Mouse (Mus musculus) left cerebral cortex, adult 6 months (tissue): Measurements from ENCODE around the gene Olfr805. TPM values are rescaled to one million over a fixed set of nuclear protein-coding genes. Genes with fewer than 3 reads are reported as not detected.

Experiments
- long read RNA-seq, 2 experiments: library from polyadenylated mRNA; unstranded; transcript quantifications; one replicate each; pipeline ENCODE4 v2.0.0; 2019 to 2020
- polyA plus RNA-seq: library from polyadenylated mRNA; unstranded; fragments of <200 nt; fragmentation: Nextera tagmentation; gene quantifications from 2 replicates; pipeline ENCODE4 v1.2.3, GENCODE M21; 2021

Gene Olfr805
- not detected in 2 replicates for polyA plus RNA-seq
- long read RNA-seq, experiment 1, result 0 reads
- long read RNA-seq, experiment 2, result 0 reads

DNA sequence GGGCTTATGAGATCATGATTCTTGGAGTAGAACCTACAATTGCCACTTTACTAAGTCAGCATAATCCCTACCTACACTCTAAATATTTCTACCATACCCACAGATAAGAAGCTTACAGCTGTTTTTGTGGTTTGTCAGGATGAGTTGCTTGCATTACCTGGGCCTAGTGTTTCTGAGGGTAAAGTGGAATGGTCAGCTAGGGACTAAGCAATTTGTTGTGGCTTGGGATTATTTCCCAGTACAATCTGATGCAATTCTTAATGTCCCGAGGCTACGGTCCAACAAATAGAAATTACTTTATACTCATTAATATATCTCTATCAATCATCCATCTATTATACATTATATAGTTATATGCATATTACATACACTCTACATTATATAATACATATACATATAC is at the start of gene Olfr805:
TSS of gene Olfr805 (minus strand) at position 101 of the 400 bp plus-strand sequence.

DNA sequence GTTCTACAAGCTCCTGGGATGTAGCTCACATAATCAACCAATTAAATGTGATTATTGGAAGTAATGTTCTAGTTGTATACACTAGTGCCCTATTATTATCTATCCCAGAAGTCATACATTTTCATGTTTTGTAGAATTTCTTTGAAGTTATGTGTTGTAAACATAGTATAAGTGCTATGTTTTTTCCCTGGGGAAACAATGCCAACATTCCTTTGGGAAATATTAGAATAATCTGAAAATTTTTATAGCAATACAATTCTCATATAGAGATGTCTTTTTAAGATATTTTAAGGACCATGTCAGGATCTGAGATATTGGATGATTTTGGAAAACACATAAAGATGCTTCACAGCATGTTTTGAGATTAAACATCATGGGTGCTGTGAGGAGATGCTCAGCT is 45.2 kb upstream of the Olfr805 start, which contains the start of gene Olfr809:
TSS of gene Olfr809 (plus strand) at position 301 of the 400 bp plus-strand sequence.

DNA sequence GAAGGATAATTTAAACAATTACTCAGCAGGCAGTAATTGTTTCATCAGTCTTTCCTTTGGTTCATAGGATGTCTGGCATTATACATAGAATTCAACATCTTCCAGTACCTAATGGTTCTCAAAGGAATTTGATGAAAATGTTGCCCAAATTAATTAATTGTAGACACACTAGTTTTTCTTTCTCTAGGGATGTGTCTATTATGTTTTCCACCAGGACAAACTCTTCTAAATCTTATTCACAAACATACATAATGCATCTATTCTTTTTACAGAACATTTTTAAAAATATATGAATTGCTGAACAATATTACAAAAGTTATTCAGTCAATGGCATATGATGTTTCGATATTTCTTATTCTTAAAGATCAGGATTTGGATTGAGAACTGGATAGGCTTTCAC is 36.0 kb upstream of the Olfr805 start, which contains the start of gene Olfr808:
TSS of gene Olfr808 (plus strand) at position 301 of the 400 bp plus-strand sequence.

DNA sequence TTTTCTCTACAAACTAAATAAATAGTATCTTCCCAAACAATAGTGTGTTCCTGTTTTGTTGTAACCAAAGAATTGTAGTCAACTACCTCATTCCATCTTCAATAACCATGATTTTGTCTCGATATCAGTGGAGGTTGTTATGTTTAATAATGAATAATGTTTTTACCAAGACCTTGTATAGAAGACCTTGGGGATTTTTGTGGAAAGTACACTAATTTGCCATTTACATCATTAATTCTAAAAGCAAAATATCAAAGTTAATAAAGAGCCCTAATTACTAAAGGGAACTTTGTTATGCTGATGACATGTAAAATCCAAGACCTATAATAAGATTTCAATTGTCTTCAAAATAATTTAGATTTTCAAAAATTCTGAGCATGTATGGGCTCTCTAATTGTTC is 28.5 kb upstream of the Olfr805 start, which contains the start of gene Olfr807:
TSS of gene Olfr807 (minus strand) at position 101 of the 400 bp plus-strand sequence.

DNA sequence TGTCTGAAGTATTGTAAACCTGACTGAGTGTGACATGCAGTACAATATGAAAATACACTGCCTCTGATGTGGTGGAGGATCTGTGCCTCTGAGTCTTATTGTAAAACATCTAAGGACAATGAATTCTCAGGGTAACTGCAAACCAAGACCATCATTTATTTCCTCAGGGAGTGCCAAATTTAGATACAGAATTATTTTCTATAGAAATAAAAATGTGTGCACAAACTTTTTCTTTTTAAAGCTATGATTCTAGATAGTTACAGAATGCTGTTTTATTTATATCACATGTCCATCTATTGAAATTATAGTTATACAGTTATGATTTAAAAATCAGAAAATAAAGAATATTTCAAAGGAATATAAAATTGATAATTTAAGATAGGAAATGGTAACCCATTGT is 12.6 kb upstream of the Olfr805 start, which contains the start of gene Olfr806:
TSS of gene Olfr806 (minus strand) at position 101 of the 400 bp plus-strand sequence.

DNA sequence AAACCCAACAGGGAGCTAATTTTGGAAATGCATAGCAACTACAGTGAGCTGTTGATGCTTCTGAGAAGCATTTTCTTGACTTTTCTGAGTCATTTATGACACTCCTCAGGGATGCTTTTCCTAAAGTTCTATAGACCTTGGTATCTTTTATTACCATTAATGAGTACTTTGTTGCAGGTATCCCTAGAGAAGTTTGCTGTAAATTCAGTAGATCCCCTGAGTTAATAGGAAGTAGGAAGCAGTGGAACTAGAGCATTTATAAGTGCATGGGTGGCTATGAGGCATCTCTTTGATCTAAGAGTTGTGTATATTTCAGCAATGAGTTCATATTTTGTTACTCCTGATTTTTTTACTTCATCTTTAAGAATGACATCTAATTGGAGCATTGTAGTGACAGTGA is 26.3 kb downstream of the Olfr805 start, which contains the start of gene Olfr804:
TSS of gene Olfr804 (plus strand) at position 301 of the 400 bp plus-strand sequence.

DNA sequence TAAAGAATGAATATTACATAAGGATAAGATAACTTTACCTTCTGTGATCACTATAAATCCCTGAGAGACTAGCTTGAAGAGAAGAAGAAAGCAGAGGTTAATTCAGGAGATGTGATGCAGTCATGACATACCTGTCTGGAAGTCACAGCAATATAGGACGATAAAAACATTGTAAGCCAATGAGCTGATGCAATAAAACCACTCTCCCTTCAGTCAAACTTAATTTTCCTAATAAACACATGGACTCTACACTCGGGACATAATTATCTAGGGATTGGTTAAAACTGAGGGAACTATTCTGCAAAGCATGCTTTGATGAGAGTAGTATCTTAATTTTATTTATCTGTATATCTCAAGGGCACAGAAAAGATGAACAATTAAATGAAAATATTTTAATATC is 35.0 kb downstream of the Olfr805 start, which contains the start of gene Olfr803:
TSS of gene Olfr803 (minus strand) at position 101 of the 400 bp plus-strand sequence.

DNA sequence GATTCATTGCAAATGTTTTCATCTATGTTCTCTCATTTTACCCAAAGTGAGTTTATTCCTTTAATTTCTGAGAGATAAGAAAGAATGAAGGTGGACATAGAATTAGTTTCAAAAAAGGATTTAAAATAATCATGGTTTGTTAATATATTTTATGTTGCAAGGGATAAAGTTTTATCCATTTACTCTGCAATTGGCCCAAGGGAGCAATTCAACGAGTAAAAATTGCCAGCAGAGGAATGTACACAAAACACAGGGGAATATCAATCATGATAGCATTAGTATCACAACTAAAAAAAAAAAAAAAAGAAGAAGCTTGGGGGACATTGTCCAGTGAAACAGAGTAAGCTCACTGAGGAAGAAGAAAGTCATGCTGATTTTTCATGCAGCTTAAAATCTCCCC is 41.1 kb downstream of the Olfr805 start, which contains the start of gene Olfr802:
TSS of gene Olfr802 (minus strand) at position 101 of the 400 bp plus-strand sequence.

DNA sequence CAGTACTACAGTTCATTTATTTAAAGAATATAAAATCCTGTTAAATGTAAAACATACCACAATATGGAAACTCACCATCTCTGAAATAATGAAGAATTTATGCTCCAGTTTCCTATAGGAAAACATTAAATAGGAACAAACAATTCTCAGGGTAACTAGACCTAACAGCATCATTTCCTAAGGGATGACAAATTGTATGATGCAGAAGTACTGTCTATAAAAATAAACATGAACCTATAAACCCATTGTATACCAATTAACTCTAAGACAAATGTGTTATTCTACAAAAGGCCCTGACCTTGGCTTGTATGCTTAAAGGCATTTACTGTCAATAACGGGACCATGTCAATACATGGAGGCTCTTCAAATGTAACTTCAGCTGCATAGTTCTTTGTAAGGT is 55.4 kb downstream of the Olfr805 start, which contains the start of gene Olfr801:
TSS of gene Olfr801 (minus strand) at position 101 of the 400 bp plus-strand sequence.

Other genes starting within 250 kb of the Olfr805 start
- gene Olfr789, start 244.6 kb downstream of the Olfr805 start, polyA plus RNA-seq, result not detected in 2 replicates
- not detected in 2 replicates for gene Olfr790, start 230.9 kb downstream of the Olfr805 start, polyA plus RNA-seq
- not detected in 2 replicates for gene Olfr791, start 207.6 kb downstream of the Olfr805 start, polyA plus RNA-seq
- not detected in 2 replicates for gene Olfr792, start 190.2 kb downstream of the Olfr805 start, polyA plus RNA-seq
- gene Olfr794, start 161.7 kb downstream of the Olfr805 start, polyA plus RNA-seq, result not detected in 2 replicates
- gene Olfr796, start 116.8 kb downstream of the Olfr805 start, polyA plus RNA-seq, result not detected in 2 replicates
- gene Olfr798, start 101.4 kb downstream of the Olfr805 start, polyA plus RNA-seq, result not detected in 2 replicates
- gene Olfr799, start 91.9 kb downstream of the Olfr805 start, polyA plus RNA-seq, result not detected in 2 replicates
- not detected in 2 replicates for gene Olfr800, start 71.7 kb downstream of the Olfr805 start, polyA plus RNA-seq
- not detected in 2 replicates for gene Olfr801, start 55.5 kb downstream of the Olfr805 start, polyA plus RNA-seq
- gene Olfr802, start 41.2 kb downstream of the Olfr805 start, polyA plus RNA-seq, result 0.03 and 0.07 TPM in 2 replicates
- not detected in 2 replicates for gene Olfr803, start 35.1 kb downstream of the Olfr805 start, polyA plus RNA-seq
- gene Olfr804, start 26.2 kb downstream of the Olfr805 start, polyA plus RNA-seq, result not detected in 2 replicates
- gene Olfr806, start 12.5 kb upstream of the Olfr805 start, polyA plus RNA-seq, result not detected in 2 replicates
- gene Olfr807, start 28.4 kb upstream of the Olfr805 start, polyA plus RNA-seq, result not detected in 2 replicates
- gene Olfr808, start 36.1 kb upstream of the Olfr805 start, polyA plus RNA-seq, result not detected in 2 replicates
- not detected in 2 replicates for gene Olfr809, start 45.3 kb upstream of the Olfr805 start, polyA plus RNA-seq
- gene Olfr810, start 65.5 kb upstream of the Olfr805 start, polyA plus RNA-seq, result not detected in 2 replicates
- gene Olfr811, start 75.0 kb upstream of the Olfr805 start, polyA plus RNA-seq, result not detected in 2 replicates
- gene Olfr812, start 116.7 kb upstream of the Olfr805 start, polyA plus RNA-seq, result not detected in 2 replicates
- not detected in 2 replicates for gene Olfr813, start 126.0 kb upstream of the Olfr805 start, polyA plus RNA-seq
- not detected in 2 replicates for gene Olfr814, start 150.5 kb upstream of the Olfr805 start, polyA plus RNA-seq
- not detected in 2 replicates for gene Olfr815, start 176.5 kb upstream of the Olfr805 start, polyA plus RNA-seq
- gene Olfr816, start 186.2 kb upstream of the Olfr805 start, polyA plus RNA-seq, result not detected in 2 replicates
- not detected in 2 replicates for gene Olfr818, start 219.7 kb upstream of the Olfr805 start, polyA plus RNA-seq
- not detected in 2 replicates for gene Olfr819, start 237.9 kb upstream of the Olfr805 start, polyA plus RNA-seq
- gene Olfr247, start 246.8 kb upstream of the Olfr805 start, polyA plus RNA-seq, result not detected in 2 replicates